Mouse (Mus musculus) kidney, adult 11 months (tissue): ENCODE measurements around the gene Nkd2.

Experiments used
- DNase-seq: peaks from one replicate; pipeline ENCODE4 v3.0.0; 2022

Gene Nkd2

GRCm38 (mm10) chr13:73814181-73814580 is 33.2 kb downstream of the Nkd2 start:
- DNase-seq: no peak

GRCm38 (mm10) chr13:73812936-73813335 is 34.5 kb downstream of the Nkd2 start:
- DNase-seq: no peak

GRCm38 (mm10) chr13:73804914-73805313 is 42.5 kb downstream of the Nkd2 start:
- DNase-seq: no peak

GRCm38 (mm10) chr13:73803450-73804178 is 43.8 kb downstream of the Nkd2 start:
- peak; percentile 28 for DNase-seq

- DNase-seq: no peak
Observed at GRCm38 (mm10) chr13:73799110-73799509, 48.3 kb downstream of the Nkd2 start.

GRCm38 (mm10) chr13:73793171-73793570 is 54.3 kb downstream of the Nkd2 start:
- no peak for DNase-seq

GRCm38 (mm10) chr13:73792176-73792575 is 55.3 kb downstream of the Nkd2 start:
- DNase-seq: no peak

- no peak for DNase-seq
Observed at GRCm38 (mm10) chr13:73782486-73782885, 64.9 kb downstream of the Nkd2 start.

GRCm38 (mm10) chr13:73777578-73777977 is 69.9 kb downstream of the Nkd2 start:
- DNase-seq: no peak

GRCm38 (mm10) chr13:73775786-73776185 is 71.6 kb downstream of the Nkd2 start:
- no peak for DNase-seq

- peak; percentile 88 for DNase-seq
Observed at GRCm38 (mm10) chr13:73773519-73774205, 73.8 kb downstream of the Nkd2 start.

- DNase-seq: no peak
Observed at GRCm38 (mm10) chr13:73772655-73773054, 74.8 kb downstream of the Nkd2 start.

GRCm38 (mm10) chr13:73771131-73771530 is 76.3 kb downstream of the Nkd2 start:
- peak; percentile 53 for DNase-seq

- DNase-seq: peak; percentile 92
Observed at GRCm38 (mm10) chr13:73769916-73770682, 77.3 kb downstream of the Nkd2 start.
